In genomic region chr11:60540002-60540610, GRCm38 (mm10) we compare ENCODE assay signal across 8 mouse cellular contexts. TPM values are rescaled to one million over a fixed set of nuclear protein-coding genes. Genes with fewer than 3 reads are reported as not detected.
A peak's percentile ranks its signal among the peaks of the same experiment; 100 is the strongest.
DNase-seq lines count a peak whose midpoint lies in the region; ATAC-seq and TF ChIP-seq lines count a peak whose summit lies in the region.

No protein-coding gene starts in this region.

- no peak for TF ChIP-seq CTCF in layer of hippocampus, adult 2 months (conservative IDR thresholded peaks at IDR 0.05)

- H3K36me3 ChIP-seq in embryonic facial prominence, embryonic 13.5 days, result peaks cover 22% of the 10 kb centered on the region

- H3K27me3 ChIP-seq in embryonic facial prominence, embryonic 13.5 days, result no peaks in the 10 kb centered on the region

- H3K4me2 ChIP-seq in embryonic facial prominence, embryonic 13.5 days, result peak overlapping the region; percentile 95

- H3K4me1 ChIP-seq in embryonic facial prominence, embryonic 13.5 days, result peaks cover 53% of the 10 kb centered on the region

- DNase-seq in right cerebral cortex, adult 2 months (ENCODE audit: low spot score in 2 of 2), result peak; percentile 28 to 34
- no peak for DNase-seq in right cerebral cortex, postnatal 25 days
- DNase-seq in heart, postnatal 14 days, result peak; percentile 22 to 54
- peak in 1 of 2 experiments; percentile 59 for DNase-seq in layer of hippocampus, adult 2 months (ENCODE audit: low spot score in 2 of 2)
- peak; percentile 45 to 54 for DNase-seq in lung, postnatal 4 days
- DNase-seq in ovary, postnatal 10 days (ENCODE audit: low spot score), result no peak

- intact Hi-C loops in heart, postnatal 14 days (cut with DNase I), result no loop called here

- 7% methylated on average over 4 of the region's 4 CpGs for WGBS in embryonic facial prominence, embryonic 13.5 days

- no peak overlapping the region for H3K27ac ChIP-seq in embryonic facial prominence, embryonic 13.5 days
- H3K27ac ChIP-seq in layer of hippocampus, adult 2 months, result peak overlapping the region; percentile 50

- H3K4me3 ChIP-seq in embryonic facial prominence, embryonic 13.5 days, result peak overlapping the region; percentile 82
- H3K4me3 ChIP-seq in layer of hippocampus, adult 2 months, result peak overlapping the region; percentile 77

- H3K9me3 ChIP-seq in embryonic facial prominence, embryonic 13.5 days, result no peaks in the 10 kb centered on the region

- ATAC-seq in embryonic facial prominence, embryonic 13.5 days (ENCODE audit: insufficient number of reproducible peaks, insufficient read depth, low FRiP score, low TSS enrichment, low read depth), result no peak
- ATAC-seq in erythroid progenitor cell, adult 5-6 weeks (replicated peaks; ENCODE audit: low FRiP score, poor library complexity, severe bottlenecking), result no peak

- H3K9ac ChIP-seq in embryonic facial prominence, embryonic 13.5 days, result peak overlapping the region; percentile 72

RNA-seq across cellular contexts. Expression of gene Alkbh5, which starts 3.9 kb away (rescaled TPM):
- polyA plus RNA-seq in embryonic facial prominence, embryonic 13.5 days (2015; fragmentation: Nextera tagmentation; extraction: Ambion mirVana), result 35.2 and 36.6 TPM in 2 replicates
- total RNA-seq in heart, postnatal 14 days (2021), result 10 to 100 TPM; 72.5 to 74.1 TPM
- 10 to 100 TPM; 52.0 to 56.6 TPM for total RNA-seq in layer of hippocampus, adult 2 months (2021)
- 20.5 TPM in 2 replicates for total RNA-seq in erythroid progenitor cell, adult 5-6 weeks (2015; ENCODE audit: low replicate concordance)
- total RNA-seq in erythroid progenitor cell, adult 5-6 weeks (2017; ENCODE audit: low replicate concordance), result 18.8 and 21.3 TPM in 2 replicates

Comparison
In these comparisons a context has a peak if more than half of its experiments do, and no peak if none do; other contexts are left out.
1. DNase-seq: peak in right cerebral cortex, adult 2 months (2 of 2), heart, postnatal 14 days (2 of 2) and lung, postnatal 4 days (2 of 2); none in right cerebral cortex, postnatal 25 days (single experiment) and ovary, postnatal 10 days (single experiment).